Mouse (Mus musculus) activated CD4-positive, CD25-positive, alpha-beta regulatory T cell, adult 4 months (primary cell): ENCODE data around the gene Jph3. TPM values are rescaled to one million over a fixed set of nuclear protein-coding genes. Genes with fewer than 3 reads are reported as not detected.

Experiments used
- ATAC-seq: one replicate; pipeline ENCODE4 v1.8.0; 2017
- polyA plus RNA-seq, 2 experiments: library from polyadenylated mRNA; unstranded; fragments of 100-300 nt; shearing (Covaris generic); gene quantifications; one replicate each; pipeline ENCODE4 v1.2.1; 2017

Jph3 gene
- polyA plus RNA-seq, 2 experiments from 2014 or later: 0.12 TPM; not detected in 1

- no peak for ATAC-seq
Measured at GRCm38 (mm10) chr8:121792159-121792558, 62.7 kb downstream of the Jph3 start.

GRCm38 (mm10) chr8:121792627-121793026 is 63.2 kb downstream of the Jph3 start:
- no peak for ATAC-seq

- no peak for ATAC-seq
Measured at GRCm38 (mm10) chr8:121794151-121794550, 64.7 kb downstream of the Jph3 start.

- no peak for ATAC-seq
Measured at GRCm38 (mm10) chr8:121795461-121795860, 66.0 kb downstream of the Jph3 start.

- no peak for ATAC-seq
Measured at GRCm38 (mm10) chr8:121796406-121796805, 67.0 kb downstream of the Jph3 start.

- no peak for ATAC-seq
Measured at GRCm38 (mm10) chr8:121798401-121798800, 69.0 kb downstream of the Jph3 start.

- no peak for ATAC-seq
Measured at GRCm38 (mm10) chr8:121804829-121805228, 75.4 kb downstream of the Jph3 start.

- no peak for ATAC-seq
Measured at GRCm38 (mm10) chr8:121806126-121806525, 76.7 kb downstream of the Jph3 start.

- ATAC-seq: no peak
Measured at GRCm38 (mm10) chr8:121808032-121808431, 78.6 kb downstream of the Jph3 start.

GRCm38 (mm10) chr8:121809524-121810155 is 80.2 kb downstream of the Jph3 start:
- ATAC-seq: no peak

- ATAC-seq: no peak
Measured at GRCm38 (mm10) chr8:121811502-121811901, 82.1 kb downstream of the Jph3 start.

GRCm38 (mm10) chr8:121811931-121812570 is 82.6 kb downstream of the Jph3 start:
- no peak for ATAC-seq

- ATAC-seq: no peak
Measured at GRCm38 (mm10) chr8:121818226-121818625, 88.8 kb downstream of the Jph3 start.

GRCm38 (mm10) chr8:121820840-121821239 is 91.4 kb downstream of the Jph3 start:
- no peak for ATAC-seq

GRCm38 (mm10) chr8:121821320-121821719 is 91.9 kb downstream of the Jph3 start:
- no peak for ATAC-seq

GRCm38 (mm10) chr8:121821770-121822169 is 92.3 kb downstream of the Jph3 start:
- ATAC-seq: no peak

- no peak for ATAC-seq
Measured at GRCm38 (mm10) chr8:121827726-121828125, 98.3 kb downstream of the Jph3 start.

GRCm38 (mm10) chr8:121828376-121829023 is 99.1 kb downstream of the Jph3 start:
- ATAC-seq: no peak

- peak; percentile 95 for ATAC-seq
Measured at GRCm38 (mm10) chr8:121829048-121829776, 99.8 kb downstream of the Jph3 start, which contains the start of gene Klhdc4. TSS of gene Klhdc4 (minus strand) at chr8:121829569.

GRCm38 (mm10) chr8:121829777-121830362 is 100.4 kb downstream of the Jph3 start:
- peak; percentile 37 for ATAC-seq

- ATAC-seq: no peak
Measured at GRCm38 (mm10) chr8:121832061-121832460, 102.6 kb downstream of the Jph3 start.

- peak; percentile 76 for ATAC-seq
Measured at GRCm38 (mm10) chr8:121832503-121832902, 103.1 kb downstream of the Jph3 start.

GRCm38 (mm10) chr8:121841242-121841641 is 111.8 kb downstream of the Jph3 start:
- ATAC-seq: peak; percentile 81
